Mouse (Mus musculus) midbrain, embryonic 15.5 days (tissue): ENCODE results near the gene Dact2. TPM values are rescaled to one million over a fixed set of nuclear protein-coding genes. Genes with fewer than 3 reads are reported as not detected.

Experiments
- ATAC-seq: fragments of 200-750 bp; cut with Nextera tagmentation; replicated peaks from 2 replicates; pipeline ENCODE4 v1.8.0; 2017; ENCODE audit warnings: moderate TSS enrichment
- H3K27ac ChIP-seq: fragments of 300-500 bp; sonication (generic); 2 replicates; pipeline ENCODE4 v1.5.1; 2015; ENCODE audit warnings: mild to moderate bottlenecking, inconsistent platforms
- H3K27me3 ChIP-seq: fragments of 300-500 bp; sonication (generic); replicated peaks from 2 replicates; pipeline ENCODE4 v1.6.1; 2015; ENCODE audit warnings: inconsistent platforms
- H3K36me3 ChIP-seq: fragments of 300-500 bp; sonication (generic); replicated peaks from 2 replicates; pipeline ENCODE4 v1.6.1; 2015; ENCODE audit warnings: inconsistent platforms
- H3K4me1 ChIP-seq: fragments of 300-500 bp; sonication (generic); 2 replicates; pipeline ENCODE4 v1.6.1; 2015; ENCODE audit warnings: inconsistent platforms
- H3K4me2 ChIP-seq: fragments of 300-500 bp; sonication (generic); 2 replicates; pipeline ENCODE4 v1.6.1; 2015; ENCODE audit warnings: inconsistent platforms, mild to moderate bottlenecking, moderate library complexity
- H3K4me3 ChIP-seq: fragments of 300-500 bp; sonication (generic); 2 replicates; pipeline ENCODE4 v1.5.1; 2015; ENCODE audit warnings: mild to moderate bottlenecking, inconsistent platforms
- H3K9ac ChIP-seq: fragments of 300-500 bp; sonication (generic); 2 replicates; pipeline ENCODE4 v1.6.1; 2015; ENCODE audit warnings: mild to moderate bottlenecking, inconsistent platforms
- H3K9me3 ChIP-seq: fragments of 300-500 bp; sonication (generic); 2 replicates; pipeline ENCODE4 v1.6.1; 2016; ENCODE audit warnings: inconsistent platforms
- WGBS: fragments of 180-500 bp; shearing (Covaris S2); methylation state at CpG from one replicate; pipeline ENCODE4 v1.1.7; 2015; ENCODE audit warnings: mixed read lengths; 5-methylcytosine and 5-hydroxymethylcytosine counted together
- polyA plus RNA-seq: library from polyadenylated mRNA; unstranded; fragments of >200 nt; fragmentation: Nextera tagmentation; extraction: Ambion mirVana; gene quantifications from 2 replicates; pipeline ENCODE4 v1.2.1, GENCODE M21; 2015

Dact2 gene
- polyA plus RNA-seq, 1 experiment from 2014 or later = 1.7 TPM

GRCm38 (mm10) chr17:14169431-14169830 is 34.7 kb downstream of the Dact2 start:
- Histone ChIP-seq H3K9ac (no peak overlapping the region), H3K27ac (no peak overlapping the region), H3K4me2 (no peak overlapping the region), H3K4me3 (no peak overlapping the region), H3K4me1 (peaks cover 29% of the 10 kb centered on the region), H3K9me3 (no peaks in the 10 kb centered on the region), H3K27me3 (no peaks in the 10 kb centered on the region), H3K36me3 (no peaks in the 10 kb centered on the region)
- 74% methylated on average over 11 of the region's 11 CpGs for WGBS
- ATAC-seq = no peak

- Histone ChIP-seq H3K9me3 (no peaks in the 10 kb centered on the region), H3K27ac (no peak overlapping the region), H3K4me3 (no peak overlapping the region), H3K9ac (no peak overlapping the region), H3K4me1 (peaks cover 31% of the 10 kb centered on the region), H3K4me2 (no peak overlapping the region), H3K36me3 (no peaks in the 10 kb centered on the region), H3K27me3 (no peaks in the 10 kb centered on the region)
- 74% methylated on average over 5 of the region's 5 CpGs for WGBS
- no peak for ATAC-seq
Observed at GRCm38 (mm10) chr17:14167594-14167993, 36.5 kb downstream of the Dact2 start.

- Histone ChIP-seq H3K36me3 (no peaks in the 10 kb centered on the region), H3K9ac (no peak overlapping the region), H3K9me3 (no peaks in the 10 kb centered on the region), H3K4me3 (no peak overlapping the region), H3K4me2 (no peak overlapping the region), H3K27ac (0 out of 2 replicates have a peak overlapping the region, but pooled peaks have one; percentile 69), H3K4me1 (peaks cover 31% of the 10 kb centered on the region), H3K27me3 (no peaks in the 10 kb centered on the region)
- no peak for ATAC-seq
- WGBS = 69% methylated on average over 6 of the region's 6 CpGs
Observed at GRCm38 (mm10) chr17:14166746-14167432, 37.2 kb downstream of the Dact2 start.

- Histone ChIP-seq H3K4me2 (peak overlapping the region; percentile 32), H3K27me3 (no peaks in the 10 kb centered on the region), H3K27ac (peak overlapping the region; percentile 69), H3K9me3 (no peaks in the 10 kb centered on the region), H3K36me3 (no peaks in the 10 kb centered on the region), H3K9ac (no peak overlapping the region), H3K4me1 (peaks cover 31% of the 10 kb centered on the region), H3K4me3 (no peak overlapping the region)
- ATAC-seq = no peak
- 49% methylated on average over 9 of the region's 9 CpGs for WGBS
Observed at GRCm38 (mm10) chr17:14165934-14166610, 38.0 kb downstream of the Dact2 start.

- H3K27me3 ChIP-seq = no peaks in the 10 kb centered on the region
- H3K9ac ChIP-seq = no peak overlapping the region
- no peaks in the 10 kb centered on the region for H3K36me3 ChIP-seq
- peak overlapping the region; percentile 32 for H3K4me2 ChIP-seq
- no peak overlapping the region for H3K4me3 ChIP-seq
- H3K27ac ChIP-seq = peak overlapping the region; percentile 69
- H3K4me1 ChIP-seq = peaks cover 31% of the 10 kb centered on the region
- no peaks in the 10 kb centered on the region for H3K9me3 ChIP-seq
- ATAC-seq = peak; percentile 91
- 4% methylated on average over 10 of the region's 10 CpGs for WGBS
Observed at GRCm38 (mm10) chr17:14165332-14165876, 38.7 kb downstream of the Dact2 start.

GRCm38 (mm10) chr17:14160846-14161245 is 43.3 kb downstream of the Dact2 start:
- Histone ChIP-seq H3K36me3 (no peaks in the 10 kb centered on the region), H3K27me3 (no peaks in the 10 kb centered on the region), H3K9ac (no peak overlapping the region), H3K4me2 (no peak overlapping the region), H3K27ac (no peak overlapping the region), H3K4me3 (no peak overlapping the region), H3K4me1 (peaks cover 29% of the 10 kb centered on the region), H3K9me3 (no peaks in the 10 kb centered on the region)
- 97% methylated on average over 3 of the region's 3 CpGs for WGBS
- ATAC-seq = no peak

GRCm38 (mm10) chr17:14157779-14158195 is 46.3 kb downstream of the Dact2 start:
- Histone ChIP-seq H3K4me3 (no peak overlapping the region), H3K36me3 (no peaks in the 10 kb centered on the region), H3K9me3 (no peaks in the 10 kb centered on the region), H3K27ac (no peak overlapping the region), H3K27me3 (no peaks in the 10 kb centered on the region), H3K4me2 (no peak overlapping the region), H3K9ac (no peak overlapping the region), H3K4me1 (peaks cover 10% of the 10 kb centered on the region)
- ATAC-seq = 0 out of 2 replicates have a peak, but pooled peaks have one; percentile 53
- WGBS = 11% methylated on average over 7 of the region's 7 CpGs

Other genes starting within 250 kb of the Dact2 start
- gene Gm7356, start 200.6 kb downstream of the Dact2 start, polyA plus RNA-seq = not detected in 2 replicates
- gene Gm7358, start 144.8 kb downstream of the Dact2 start, polyA plus RNA-seq = not detected in 2 replicates
- 2.9 and 3.3 TPM in 2 replicates for gene Smoc2, start 75.2 kb upstream of the Dact2 start, polyA plus RNA-seq